Mouse (Mus musculus) kidney, embryonic 14.5 days (tissue): ENCODE measurements at regions not wholly inside any gene's neighbourhood (a gene's known extent, or its start where the extent isn't known, plus 50 kb on each side); places are given as distances from the start of the nearest gene placed in this dataset.

ENCODE experiments used
- ATAC-seq: fragments of 200-750 bp; cut with Nextera tagmentation; 2 replicates; pipeline ENCODE4 v1.8.0; 2017; ENCODE audit warnings: moderate number of reproducible peaks, mild to moderate bottlenecking, moderate TSS enrichment, moderate library complexity; ENCODE audit not compliant: low FRiP score, low TSS enrichment
- H3K27ac ChIP-seq: fragments of 300-500 bp; sonication (generic); 2 replicates; pipeline ENCODE4 v1.5.1; 2014; ENCODE audit warnings: low read depth, mild to moderate bottlenecking, low read length, moderate library complexity, mixed read lengths
- H3K27me3 ChIP-seq: fragments of 300-500 bp; sonication (generic); 2 replicates; pipeline ENCODE4 v1.6.1; 2014; ENCODE audit warnings: mild to moderate bottlenecking, low read length; ENCODE audit not compliant: control insufficient read depth, insufficient read depth
- H3K36me3 ChIP-seq: fragments of 300-500 bp; sonication (generic); 2 replicates; pipeline ENCODE4 v1.6.1; 2014; ENCODE audit warnings: low read length, mixed read lengths; ENCODE audit not compliant: control insufficient read depth, insufficient read depth
- H3K4me1 ChIP-seq: fragments of 300-500 bp; sonication (generic); 2 replicates; pipeline ENCODE4 v1.6.1; 2014; ENCODE audit warnings: low read length, mixed read lengths; ENCODE audit not compliant: control insufficient read depth, insufficient read depth
- H3K4me2 ChIP-seq: fragments of 300-500 bp; sonication (generic); replicated peaks from 2 replicates; pipeline ENCODE4 v1.6.1; 2014; ENCODE audit warnings: low read depth, mild to moderate bottlenecking, low read length
- H3K4me3 ChIP-seq: fragments of 300-500 bp; sonication (generic); 2 replicates; pipeline ENCODE4 v1.5.1; 2014; ENCODE audit warnings: mild to moderate bottlenecking, low read length
- H3K9ac ChIP-seq: fragments of 300-500 bp; sonication (generic); 2 replicates; pipeline ENCODE4 v1.6.1; 2014; ENCODE audit warnings: low read depth, mild to moderate bottlenecking, low read length, moderate library complexity
- H3K9me3 ChIP-seq: fragments of 300-500 bp; sonication (generic); 2 replicates; pipeline ENCODE4 v1.6.1; 2016; ENCODE audit warnings: low read length; ENCODE audit not compliant: control insufficient read depth
- WGBS: fragments of 180-500 bp; shearing (Covaris S2); extraction: QIAGEN DNeasy Blood & Tissue Kit; methylation state at CpG from one replicate; pipeline ENCODE4 v1.1.7; 2014; 5-methylcytosine and 5-hydroxymethylcytosine counted together

DNA sequence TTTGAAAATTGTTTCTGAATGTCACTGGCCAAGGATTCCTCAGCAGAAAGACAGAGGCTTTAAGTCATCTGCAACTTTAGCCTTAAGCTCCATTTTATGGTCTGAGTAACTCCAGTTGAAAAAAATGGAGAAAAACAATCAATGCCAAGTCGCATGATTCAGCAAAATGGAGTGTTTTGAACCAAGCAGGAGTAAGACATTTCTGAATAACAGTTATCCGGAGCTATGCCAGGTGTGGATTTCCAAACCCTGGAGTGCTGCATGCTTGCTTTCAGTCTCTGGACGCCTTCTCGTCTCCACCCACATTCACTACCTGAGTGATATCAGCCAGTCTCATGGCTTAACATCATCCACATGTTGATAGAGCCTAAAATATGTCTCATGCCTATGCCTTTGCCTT, 93.7 kb downstream of the Gm10260 start:
- no peaks in the 10 kb centered on the region for H3K4me1 ChIP-seq
- no peak overlapping the region for H3K9ac ChIP-seq
- no peak overlapping the region for H3K27ac ChIP-seq
- 87% methylated on average over 4 of the region's 4 CpGs for WGBS
- no peaks in the 10 kb centered on the region for H3K27me3 ChIP-seq
- no peak overlapping the region for H3K4me2 ChIP-seq
- no peaks in the 10 kb centered on the region for H3K9me3 ChIP-seq
- H3K36me3 ChIP-seq = no peaks in the 10 kb centered on the region
- no peak for ATAC-seq
- no peak overlapping the region for H3K4me3 ChIP-seq

- Histone ChIP-seq H3K4me2 (no peak overlapping the region), H3K4me1 (0 out of 2 replicates have a peak, but pooled peaks cover 3% of the 10 kb centered on the region)
- 92% methylated on average over 1 of the region's 1 CpGs for WGBS
Observed at GRCm38 (mm10) chr13:97665226-97665625, 95.2 kb downstream of the Gm10260 start.

DNA sequence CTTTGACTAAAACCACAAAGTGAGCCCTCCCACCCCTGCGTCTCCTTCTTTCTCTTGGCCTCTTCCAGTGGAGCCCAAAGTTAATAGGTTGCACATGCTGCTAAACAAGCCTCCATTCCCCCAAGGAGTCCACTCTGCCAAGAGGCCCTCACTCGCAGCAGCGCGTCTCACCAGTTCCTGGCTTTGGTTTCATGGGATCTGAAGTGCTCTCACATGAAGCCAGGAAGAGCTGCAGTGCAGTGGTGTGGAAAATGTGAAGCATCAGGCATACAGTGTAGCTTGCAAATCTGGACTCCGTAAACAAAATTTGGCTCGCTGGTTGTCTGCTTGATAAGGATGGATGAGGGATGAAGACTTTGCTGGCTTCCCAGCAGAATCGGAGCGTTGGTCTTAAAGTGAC, 97.7 kb downstream of the Gm10260 start:
- 62% methylated on average over 8 of the region's 8 CpGs for WGBS
- no peaks in the 10 kb centered on the region for H3K27me3 ChIP-seq
- ATAC-seq = no peak
- H3K27ac ChIP-seq = no peak overlapping the region
- H3K4me3 ChIP-seq = no peak overlapping the region
- no peak overlapping the region for H3K9ac ChIP-seq
- H3K4me2 ChIP-seq = no peak overlapping the region
- no peaks in the 10 kb centered on the region for H3K36me3 ChIP-seq
- H3K4me1 ChIP-seq = 0 out of 2 replicates have a peak, but pooled peaks cover 3% of the 10 kb centered on the region
- H3K9me3 ChIP-seq = no peaks in the 10 kb centered on the region

More at GRCm38 (mm10) chr13:97665226-97665625, 95.2 kb downstream of the Gm10260 start:
- Histone ChIP-seq H3K9me3 (no peaks in the 10 kb centered on the region), H3K4me3 (no peak overlapping the region), H3K27me3 (no peaks in the 10 kb centered on the region), H3K36me3 (no peaks in the 10 kb centered on the region), H3K9ac (no peak overlapping the region), H3K27ac (no peak overlapping the region)
- no peak for ATAC-seq

GRCm38 (mm10) chr13:97656618-97657017, 103.8 kb downstream of the Gm10260 start:
- H3K27me3 ChIP-seq = no peaks in the 10 kb centered on the region
- no peak for ATAC-seq
- no peak overlapping the region for H3K4me2 ChIP-seq
- no peak overlapping the region for H3K27ac ChIP-seq
- 96% methylated on average over 2 of the region's 2 CpGs for WGBS
- 0 out of 2 replicates have a peak, but pooled peaks cover 3% of the 10 kb centered on the region for H3K4me1 ChIP-seq
- no peaks in the 10 kb centered on the region for H3K36me3 ChIP-seq
- H3K9me3 ChIP-seq = no peaks in the 10 kb centered on the region
- no peak overlapping the region for H3K9ac ChIP-seq
- H3K4me3 ChIP-seq = no peak overlapping the region

DNA sequence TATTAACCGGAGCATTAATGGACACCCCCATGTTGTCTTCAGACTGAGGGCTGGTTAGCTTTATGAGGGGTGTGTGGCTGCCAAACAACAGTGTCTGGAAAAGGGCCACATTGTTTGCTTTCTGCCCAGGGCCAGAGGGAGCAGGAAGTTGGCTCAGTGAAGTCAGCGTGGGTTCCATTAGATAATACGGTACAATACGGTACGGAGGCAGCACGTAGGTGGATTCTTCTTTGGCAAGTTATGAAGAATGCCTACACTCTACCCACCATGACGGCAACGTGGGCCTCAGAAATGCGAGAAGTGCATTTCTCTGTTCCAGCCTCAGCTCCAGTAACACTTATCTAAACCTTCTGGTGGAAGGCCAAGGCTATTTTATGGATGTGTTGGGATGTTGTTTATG, 108.2 kb downstream of the Gm10260 start:
- WGBS = 96% methylated on average over 9 of the region's 9 CpGs

GRCm38 (mm10) chr13:97651761-97652160, 108.7 kb downstream of the Gm10260 start:
- Histone ChIP-seq H3K9me3 (no peaks in the 10 kb centered on the region), H3K4me3 (no peak overlapping the region), H3K27ac (no peak overlapping the region), H3K27me3 (no peaks in the 10 kb centered on the region), H3K4me1 (no peaks in the 10 kb centered on the region), H3K36me3 (no peaks in the 10 kb centered on the region), H3K9ac (no peak overlapping the region), H3K4me2 (no peak overlapping the region)
- WGBS = 78% methylated on average over 9 of the region's 9 CpGs
- ATAC-seq = no peak

More for the DNA sequence above, 108.2 kb downstream of the Gm10260 start:
- no peaks in the 10 kb centered on the region for H3K27me3 ChIP-seq
- ATAC-seq = no peak
- no peaks in the 10 kb centered on the region for H3K9me3 ChIP-seq
- no peaks in the 10 kb centered on the region for H3K4me1 ChIP-seq
- no peak overlapping the region for H3K4me3 ChIP-seq
- no peaks in the 10 kb centered on the region for H3K36me3 ChIP-seq
- H3K4me2 ChIP-seq = no peak overlapping the region
- no peak overlapping the region for H3K9ac ChIP-seq
- H3K27ac ChIP-seq = no peak overlapping the region

- Histone ChIP-seq H3K4me1 (no peaks in the 10 kb centered on the region), H3K27ac (no peak overlapping the region), H3K36me3 (no peaks in the 10 kb centered on the region), H3K27me3 (no peaks in the 10 kb centered on the region), H3K9ac (no peak overlapping the region), H3K4me2 (no peak overlapping the region), H3K4me3 (no peak overlapping the region), H3K9me3 (no peaks in the 10 kb centered on the region)
- 93% methylated on average over 5 of the region's 5 CpGs for WGBS
- no peak for ATAC-seq
Observed at GRCm38 (mm10) chr13:97651176-97651575, 109.3 kb downstream of the Gm10260 start.

DNA sequence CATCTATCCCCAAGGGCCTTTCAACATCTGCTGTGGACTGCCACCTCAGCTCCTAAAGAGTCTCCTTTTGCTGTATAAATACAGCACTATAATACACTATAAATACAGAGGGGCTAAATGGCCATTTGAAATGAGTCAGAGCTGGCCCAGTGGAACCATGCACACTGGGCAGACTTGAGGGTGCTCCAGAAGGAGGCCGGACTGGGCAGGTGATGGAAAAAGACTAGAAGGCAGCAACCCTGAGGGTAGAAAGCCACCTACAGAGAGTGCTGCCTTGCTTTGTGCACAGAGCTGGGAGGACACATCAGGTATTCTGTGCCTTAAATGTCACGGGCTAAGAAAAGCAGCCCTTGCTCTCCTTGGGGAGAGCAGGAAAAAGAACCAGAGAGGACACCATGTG, 110.2 kb downstream of the Gm10260 start:
- ATAC-seq = no peak
- Histone ChIP-seq H3K36me3 (no peaks in the 10 kb centered on the region), H3K27me3 (no peaks in the 10 kb centered on the region), H3K9ac (no peak overlapping the region), H3K4me1 (no peaks in the 10 kb centered on the region), H3K27ac (no peak overlapping the region), H3K4me2 (no peak overlapping the region), H3K4me3 (no peak overlapping the region), H3K9me3 (no peaks in the 10 kb centered on the region)
- WGBS = 82% methylated on average over 2 of the region's 2 CpGs

- no peak overlapping the region for H3K4me3 ChIP-seq
- H3K36me3 ChIP-seq = no peaks in the 10 kb centered on the region
- no peak overlapping the region for H3K9ac ChIP-seq
- 63% methylated on average over 4 of the region's 4 CpGs for WGBS
- H3K9me3 ChIP-seq = 0 out of 2 replicates have a peak, but pooled peaks cover 3% of the 10 kb centered on the region
- H3K27ac ChIP-seq = no peak overlapping the region
- H3K4me2 ChIP-seq = no peak overlapping the region
- peaks cover 4% of the 10 kb centered on the region; the same call in 1 of the 2 replicates for H3K4me1 ChIP-seq
- ATAC-seq = no peak
- no peaks in the 10 kb centered on the region for H3K27me3 ChIP-seq
Observed at GRCm38 (mm10) chr13:97647486-97647885, 112.9 kb downstream of the Gm10260 start.
